Mouse (Mus musculus) neural tube, embryonic 15.5 days (tissue): ENCODE measurements around the gene Ip6k3. TPM values are rescaled to one million over a fixed set of nuclear protein-coding genes. Genes with fewer than 3 reads are reported as not detected.

Source experiments
- ATAC-seq: fragments of 200-750 bp; cut with Nextera tagmentation; 2 replicates; pipeline ENCODE4 v1.8.0; 2017; ENCODE audit warnings: mild to moderate bottlenecking, moderate TSS enrichment, moderate library complexity; ENCODE audit not compliant: low FRiP score
- H3K27ac ChIP-seq: fragments of 300-500 bp; sonication (generic); replicated peaks from 2 replicates; pipeline ENCODE4 v1.5.1; 2015; ENCODE audit warnings: mild to moderate bottlenecking, inconsistent platforms
- H3K27me3 ChIP-seq: fragments of 300-500 bp; sonication (generic); replicated peaks from 2 replicates; pipeline ENCODE4 v1.6.1; 2015; ENCODE audit warnings: inconsistent platforms
- H3K36me3 ChIP-seq: fragments of 300-500 bp; sonication (generic); 2 replicates; pipeline ENCODE4 v1.6.1; 2015; ENCODE audit warnings: inconsistent platforms
- H3K4me1 ChIP-seq: fragments of 300-500 bp; sonication (generic); 2 replicates; pipeline ENCODE4 v1.6.1; 2015; ENCODE audit warnings: inconsistent platforms
- H3K4me2 ChIP-seq: fragments of 300-500 bp; sonication (generic); 2 replicates; pipeline ENCODE4 v1.6.1; 2015; ENCODE audit warnings: inconsistent platforms, mild to moderate bottlenecking, moderate library complexity
- H3K4me3 ChIP-seq: fragments of 300-500 bp; sonication (generic); replicated peaks from 2 replicates; pipeline ENCODE4 v1.5.1; 2015; ENCODE audit warnings: mild to moderate bottlenecking, inconsistent platforms
- H3K9ac ChIP-seq: fragments of 300-500 bp; sonication (generic); replicated peaks from 2 replicates; pipeline ENCODE4 v1.6.1; 2015; ENCODE audit warnings: mild to moderate bottlenecking, inconsistent platforms
- H3K9me3 ChIP-seq: fragments of 300-500 bp; sonication (generic); replicated peaks from 2 replicates; pipeline ENCODE4 v1.6.1; 2016; ENCODE audit warnings: inconsistent platforms
- WGBS: fragments of 180-500 bp; shearing (Covaris S2); methylation state at CpG from one replicate; pipeline ENCODE4 v1.1.7; 2015; ENCODE audit warnings: mixed read lengths; 5-methylcytosine and 5-hydroxymethylcytosine counted together
- polyA plus RNA-seq: library from polyadenylated mRNA; unstranded; fragments of >200 nt; fragmentation: Nextera tagmentation; extraction: Ambion mirVana; gene quantifications from 2 replicates; pipeline ENCODE4 v1.2.1, GENCODE M21; 2015

Gene Ip6k3
- polyA plus RNA-seq, 1 experiment from 2014 or later = 0.23 TPM

GRCm38 (mm10) chr17:27199205-27199604, 31.6 kb upstream of the Ip6k3 start:
- Histone ChIP-seq H3K4me3 (no peak overlapping the region), H3K9ac (no peak overlapping the region), H3K4me2 (no peak overlapping the region), H3K27me3 (no peaks in the 10 kb centered on the region), H3K36me3 (peaks cover 68% of the 10 kb centered on the region), H3K27ac (no peak overlapping the region), H3K9me3 (no peaks in the 10 kb centered on the region), H3K4me1 (peaks cover 40% of the 10 kb centered on the region)
- 97% methylated on average over 9 of the region's 9 CpGs for WGBS
- no peak for ATAC-seq

- H3K27ac ChIP-seq = no peak overlapping the region
- peaks cover 85% of the 10 kb centered on the region for H3K36me3 ChIP-seq
- no peak overlapping the region for H3K9ac ChIP-seq
- H3K4me2 ChIP-seq = no peak overlapping the region
- H3K9me3 ChIP-seq = no peaks in the 10 kb centered on the region
- ATAC-seq = no peak
- H3K27me3 ChIP-seq = no peaks in the 10 kb centered on the region
- peaks cover 30% of the 10 kb centered on the region for H3K4me1 ChIP-seq
- WGBS = 61% methylated on average over 9 of the region's 9 CpGs
- H3K4me3 ChIP-seq = no peak overlapping the region
These were observed 28.6 kb upstream of the Ip6k3 start for GRCm38 (mm10) chr17:27196206-27196605.

DNA sequence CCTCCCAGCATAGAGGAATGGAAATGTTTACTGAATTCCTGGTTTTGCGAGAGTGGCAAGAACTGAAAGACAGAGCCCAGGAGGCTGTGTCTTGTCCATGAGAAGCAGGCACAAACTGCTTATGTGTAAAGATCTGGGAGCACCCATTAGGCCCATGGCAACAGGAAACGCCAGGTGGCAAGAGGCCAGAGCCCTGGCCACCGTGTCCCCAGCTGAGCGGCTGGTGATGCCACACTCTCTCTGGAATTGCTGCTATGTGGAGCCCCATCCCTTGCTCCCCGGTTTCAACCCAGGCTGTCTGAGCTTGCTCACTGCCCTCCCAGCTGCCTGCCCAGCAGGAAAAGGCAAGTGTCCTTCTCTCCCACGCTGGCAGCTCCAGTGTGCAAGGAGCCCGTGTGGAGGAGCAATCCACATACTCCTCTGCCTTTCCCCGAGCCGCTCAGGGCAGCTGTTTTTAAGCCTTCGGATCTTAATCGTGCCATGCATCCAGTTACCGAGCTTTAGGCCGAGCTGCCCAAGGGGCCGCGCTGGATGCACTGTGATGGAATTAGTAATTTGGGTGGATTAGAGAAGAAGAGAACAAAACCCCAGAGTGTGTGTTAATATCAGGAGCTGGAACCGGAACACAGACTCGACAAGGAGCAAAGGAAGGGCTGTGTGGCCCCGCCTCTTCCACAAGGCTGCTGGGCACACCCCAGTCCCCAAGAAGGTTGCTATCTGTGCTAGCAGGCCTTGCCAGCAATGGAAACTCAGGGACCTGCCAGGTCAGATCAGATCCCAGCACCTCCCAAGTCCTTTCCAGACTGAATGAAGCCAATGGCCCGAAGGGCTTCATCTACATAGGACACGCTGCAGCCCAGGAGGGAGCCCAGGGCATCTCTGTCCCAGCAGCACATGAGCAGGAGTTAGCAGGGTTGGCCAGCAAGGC, 26.9 kb upstream of the Ip6k3 start:
- WGBS = 72% methylated on average over 20 of the region's 20 CpGs
- H3K27ac ChIP-seq = peak overlapping the region; percentile 60; the same call in 1 of the 2 replicates
- peaks cover 88% of the 10 kb centered on the region for H3K36me3 ChIP-seq
- no peaks in the 10 kb centered on the region for H3K9me3 ChIP-seq
- H3K4me3 ChIP-seq = no peak overlapping the region
- H3K27me3 ChIP-seq = no peaks in the 10 kb centered on the region
- H3K9ac ChIP-seq = 0 out of 2 replicates have a peak overlapping the region, but pooled peaks have one; percentile 5
- peaks cover 13% of the 10 kb centered on the region for H3K4me1 ChIP-seq
- ATAC-seq = no peak
- no peak overlapping the region for H3K4me2 ChIP-seq

DNA sequence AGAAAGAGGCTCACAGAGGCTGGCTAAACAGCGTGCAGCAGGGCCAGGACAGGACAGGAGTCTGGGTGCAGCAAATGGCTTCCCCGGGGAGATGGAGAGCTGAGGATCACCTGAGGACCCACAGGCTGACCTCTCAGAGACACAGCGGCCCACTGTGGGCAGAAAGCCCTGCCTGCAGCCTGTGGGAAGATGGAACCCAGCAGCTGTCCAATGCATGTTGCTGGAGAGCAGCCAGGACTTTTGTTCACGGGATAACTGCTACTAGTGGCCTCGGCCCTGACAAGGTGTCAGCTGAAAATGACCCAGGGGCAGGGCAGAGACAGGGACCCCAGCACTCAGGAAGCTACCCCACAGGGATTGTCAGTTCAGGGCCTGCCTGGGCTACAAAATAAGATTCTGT, 24.2 kb upstream of the Ip6k3 start:
- Histone ChIP-seq H3K27me3 (no peaks in the 10 kb centered on the region), H3K27ac (no peak overlapping the region), H3K36me3 (peaks cover 66% of the 10 kb centered on the region), H3K9ac (no peak overlapping the region), H3K4me1 (peaks cover 18% of the 10 kb centered on the region), H3K4me2 (no peak overlapping the region), H3K4me3 (no peak overlapping the region), H3K9me3 (no peaks in the 10 kb centered on the region)
- 60% methylated on average over 5 of the region's 5 CpGs for WGBS
- no peak for ATAC-seq

GRCm38 (mm10) chr17:27191189-27191588, 23.6 kb upstream of the Ip6k3 start:
- no peaks in the 10 kb centered on the region for H3K27me3 ChIP-seq
- no peak for ATAC-seq
- no peak overlapping the region for H3K4me3 ChIP-seq
- H3K4me2 ChIP-seq = no peak overlapping the region
- peaks cover 62% of the 10 kb centered on the region for H3K36me3 ChIP-seq
- no peaks in the 10 kb centered on the region for H3K9me3 ChIP-seq
- H3K4me1 ChIP-seq = peaks cover 18% of the 10 kb centered on the region
- 92% methylated on average over 6 of the region's 6 CpGs for WGBS
- no peak overlapping the region for H3K9ac ChIP-seq
- H3K27ac ChIP-seq = no peak overlapping the region

GRCm38 (mm10) chr17:27189640-27190216, 22.1 kb upstream of the Ip6k3 start:
- Histone ChIP-seq H3K9me3 (no peaks in the 10 kb centered on the region), H3K27ac (no peak overlapping the region; the same call in 1 of the 2 replicates), H3K4me1 (peaks cover 18% of the 10 kb centered on the region), H3K27me3 (no peaks in the 10 kb centered on the region), H3K9ac (no peak overlapping the region), H3K36me3 (peaks cover 48% of the 10 kb centered on the region), H3K4me3 (no peak overlapping the region), H3K4me2 (no peak overlapping the region)
- WGBS = 30% methylated on average over 10 of the region's 10 CpGs
- ATAC-seq = peak; percentile 54; the same call in 1 of the 2 replicates

DNA sequence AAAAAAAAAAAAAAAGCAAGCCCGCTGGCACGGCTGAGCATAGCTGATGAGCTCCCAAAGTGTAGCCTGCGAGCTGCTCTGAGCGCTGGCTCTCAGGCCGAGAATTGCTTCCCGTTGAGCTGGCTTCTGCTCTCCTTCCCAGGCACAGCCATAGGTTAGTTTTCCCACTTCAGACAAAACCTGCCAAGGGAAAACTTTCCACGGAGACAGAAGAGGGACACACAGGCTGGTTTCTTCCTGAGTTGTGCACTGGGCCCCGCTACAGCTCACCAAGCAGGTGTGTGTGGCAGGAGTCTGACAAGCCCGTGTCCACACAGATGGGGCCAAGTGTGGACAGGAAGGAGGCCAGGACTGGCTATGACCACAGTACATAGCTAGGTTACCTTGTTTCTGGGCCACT, 21.3 kb upstream of the Ip6k3 start:
- WGBS = 67% methylated on average over 9 of the region's 9 CpGs
- no peak overlapping the region for H3K4me3 ChIP-seq
- H3K36me3 ChIP-seq = peaks cover 40% of the 10 kb centered on the region
- H3K4me1 ChIP-seq = peaks cover 12% of the 10 kb centered on the region; the same call in 1 of the 2 replicates
- no peak overlapping the region for H3K27ac ChIP-seq
- ATAC-seq = no peak
- H3K4me2 ChIP-seq = no peak overlapping the region
- H3K9ac ChIP-seq = no peak overlapping the region
- no peaks in the 10 kb centered on the region for H3K9me3 ChIP-seq
- no peaks in the 10 kb centered on the region for H3K27me3 ChIP-seq

- H3K27me3 ChIP-seq = no peaks in the 10 kb centered on the region
- H3K4me1 ChIP-seq = peaks cover 6% of the 10 kb centered on the region; the same call in 1 of the 2 replicates
- no peaks in the 10 kb centered on the region for H3K9me3 ChIP-seq
- no peak overlapping the region for H3K27ac ChIP-seq
- H3K36me3 ChIP-seq = peaks cover 22% of the 10 kb centered on the region
- no peak overlapping the region for H3K9ac ChIP-seq
- no peak for ATAC-seq
- H3K4me2 ChIP-seq = no peak overlapping the region
- 72% methylated on average over 5 of the region's 5 CpGs for WGBS
- H3K4me3 ChIP-seq = no peak overlapping the region
These were observed 19.5 kb upstream of the Ip6k3 start for GRCm38 (mm10) chr17:27187059-27187458.

- no peaks in the 10 kb centered on the region for H3K9me3 ChIP-seq
- H3K4me1 ChIP-seq = peaks cover 6% of the 10 kb centered on the region; the same call in 1 of the 2 replicates
- peaks cover 12% of the 10 kb centered on the region for H3K36me3 ChIP-seq
- H3K27ac ChIP-seq = no peak overlapping the region
- no peak for ATAC-seq
- H3K4me2 ChIP-seq = no peak overlapping the region
- no peak overlapping the region for H3K4me3 ChIP-seq
- 92% methylated on average over 3 of the region's 3 CpGs for WGBS
- no peak overlapping the region for H3K9ac ChIP-seq
- H3K27me3 ChIP-seq = no peaks in the 10 kb centered on the region
These were observed 18.5 kb upstream of the Ip6k3 start for GRCm38 (mm10) chr17:27186068-27186467.

GRCm38 (mm10) chr17:27183667-27184292, 16.2 kb upstream of the Ip6k3 start:
- Histone ChIP-seq H3K9me3 (no peaks in the 10 kb centered on the region), H3K9ac (no peak overlapping the region), H3K4me2 (no peak overlapping the region), H3K27me3 (no peaks in the 10 kb centered on the region), H3K27ac (no peak overlapping the region), H3K4me1 (peaks cover 7% of the 10 kb centered on the region; the same call in 1 of the 2 replicates), H3K36me3 (no peaks in the 10 kb centered on the region), H3K4me3 (no peak overlapping the region)
- no peak for ATAC-seq
- 76% methylated on average over 12 of the region's 12 CpGs for WGBS

GRCm38 (mm10) chr17:27182401-27182800, 14.8 kb upstream of the Ip6k3 start:
- H3K9ac ChIP-seq = no peak overlapping the region
- no peaks in the 10 kb centered on the region for H3K9me3 ChIP-seq
- 73% methylated on average over 5 of the region's 5 CpGs for WGBS
- no peak for ATAC-seq
- no peaks in the 10 kb centered on the region for H3K36me3 ChIP-seq
- H3K4me2 ChIP-seq = no peak overlapping the region
- no peaks in the 10 kb centered on the region for H3K27me3 ChIP-seq
- no peak overlapping the region for H3K4me3 ChIP-seq
- H3K27ac ChIP-seq = no peak overlapping the region
- H3K4me1 ChIP-seq = peaks cover 4% of the 10 kb centered on the region; the same call in 1 of the 2 replicates
